Mouse (Mus musculus): ENCODE data around the gene Prss45. TPM values are rescaled to one million over a fixed set of nuclear protein-coding genes. Genes with fewer than 3 reads are reported as not detected.

The Prss45 gene
- polyA plus RNA-seq (2015; fragmentation: Nextera tagmentation; extraction: Ambion mirVana), result not detected in 2 replicates

DNA sequence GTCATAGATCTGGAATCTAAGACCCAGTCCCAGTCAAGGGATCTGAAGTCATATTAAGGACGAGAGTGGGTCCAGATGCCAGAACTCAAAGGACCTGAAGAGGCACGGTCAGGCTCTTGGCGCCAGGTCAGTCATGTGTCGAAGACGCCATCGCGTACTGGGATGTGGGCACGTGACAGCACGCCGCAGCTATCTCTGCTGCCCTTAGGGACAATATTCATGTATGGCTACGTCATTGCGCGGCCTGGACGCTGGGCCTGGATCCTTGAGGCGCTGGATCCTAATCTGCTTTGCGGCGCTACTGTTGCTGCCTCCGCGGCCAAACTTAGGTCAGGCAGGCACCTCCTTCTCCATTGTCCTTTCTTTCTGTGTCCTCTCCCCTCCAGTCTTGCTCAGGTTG is at the start of gene Prss45:
Gene Prss45 (plus strand): TSS at position 178 of the 400 bp plus-strand sequence.
- Histone ChIP-seq H3K9me3 (replicated peaks; ENCODE audit: control insufficient read depth, low read length) (no peaks in the 10 kb centered on the region), H3K36me3 (ENCODE audit: control insufficient read depth, insufficient read depth, low read length) (no peaks in the 10 kb centered on the region), H3K4me2 (ENCODE audit: low read depth, low read length) (no peak within 1 kb of the TSS), H3K9ac (ENCODE audit: low read length) (no peak within 1 kb of the TSS), H3K27ac (ENCODE audit: low read length) (no peak within 1 kb of the TSS), H3K27me3 (ENCODE audit: control insufficient read depth, insufficient read depth, low read length) (no peaks in the 10 kb centered on the region), H3K4me3 (replicated peaks; ENCODE audit: low read length) (no peak within 1 kb of the TSS), H3K4me1 (ENCODE audit: control insufficient read depth, insufficient read depth, low read length) (no peaks in the 10 kb centered on the region)
- WGBS, result 79% methylated on average over 19 of the region's 19 CpGs
- ATAC-seq (ENCODE audit: insufficient read depth, low FRiP score), result no peak

- H3K4me3 ChIP-seq (replicated peaks; ENCODE audit: low read length), result no peak overlapping the region
- no peak for ATAC-seq (ENCODE audit: insufficient read depth, low FRiP score)
- H3K9me3 ChIP-seq (replicated peaks; ENCODE audit: control insufficient read depth, low read length), result no peaks in the 10 kb centered on the region
- H3K36me3 ChIP-seq (ENCODE audit: control insufficient read depth, insufficient read depth, low read length), result no peaks in the 10 kb centered on the region
- H3K4me1 ChIP-seq (ENCODE audit: control insufficient read depth, insufficient read depth, low read length), result 0 out of 2 replicates have a peak, but pooled peaks cover 3% of the 10 kb centered on the region
- no peak overlapping the region for H3K9ac ChIP-seq (ENCODE audit: low read length)
- no peak overlapping the region for H3K4me2 ChIP-seq (ENCODE audit: low read depth, low read length)
- 91% methylated on average over 3 of the region's 3 CpGs for WGBS
- no peak overlapping the region for H3K27ac ChIP-seq (ENCODE audit: low read length)
- no peaks in the 10 kb centered on the region for H3K27me3 ChIP-seq (ENCODE audit: control insufficient read depth, insufficient read depth, low read length)
Measured at GRCm38 (mm10) chr9:110788169-110788568, 46.2 kb upstream of the Prss45 start.

DNA sequence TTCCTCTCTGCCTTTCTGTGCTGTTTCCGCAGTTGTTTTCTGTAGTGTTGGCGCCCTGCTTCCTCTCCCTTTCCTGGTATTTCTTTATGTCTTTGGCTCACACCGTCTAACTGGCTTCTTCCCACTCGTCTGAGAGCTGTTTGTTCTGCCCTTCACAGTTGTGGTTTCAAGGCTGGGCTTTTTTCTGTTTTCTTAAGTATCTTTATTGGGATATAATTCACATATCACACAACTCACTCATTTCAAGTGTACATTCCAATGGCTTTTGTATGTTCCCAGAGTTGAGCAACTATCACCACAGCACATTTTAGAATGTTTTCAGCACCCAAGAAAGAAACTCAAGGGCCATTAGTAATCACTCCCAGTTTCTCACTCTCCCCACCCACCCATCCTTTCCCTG is 43.9 kb upstream of the Prss45 start:
- H3K4me3 ChIP-seq (replicated peaks; ENCODE audit: low read length), result no peak overlapping the region
- H3K4me2 ChIP-seq (ENCODE audit: low read depth, low read length), result no peak overlapping the region
- H3K27ac ChIP-seq (ENCODE audit: low read length), result no peak overlapping the region
- WGBS, result 66% methylated on average over 4 of the region's 4 CpGs
- no peak overlapping the region for H3K9ac ChIP-seq (ENCODE audit: low read length)
- H3K9me3 ChIP-seq (replicated peaks; ENCODE audit: control insufficient read depth, low read length), result no peaks in the 10 kb centered on the region
- H3K36me3 ChIP-seq (ENCODE audit: control insufficient read depth, insufficient read depth, low read length), result no peaks in the 10 kb centered on the region
- no peaks in the 10 kb centered on the region for H3K27me3 ChIP-seq (ENCODE audit: control insufficient read depth, insufficient read depth, low read length)
- H3K4me1 ChIP-seq (ENCODE audit: control insufficient read depth, insufficient read depth, low read length), result 0 out of 2 replicates have a peak, but pooled peaks cover 3% of the 10 kb centered on the region
- no peak for ATAC-seq (ENCODE audit: insufficient read depth, low FRiP score)

DNA sequence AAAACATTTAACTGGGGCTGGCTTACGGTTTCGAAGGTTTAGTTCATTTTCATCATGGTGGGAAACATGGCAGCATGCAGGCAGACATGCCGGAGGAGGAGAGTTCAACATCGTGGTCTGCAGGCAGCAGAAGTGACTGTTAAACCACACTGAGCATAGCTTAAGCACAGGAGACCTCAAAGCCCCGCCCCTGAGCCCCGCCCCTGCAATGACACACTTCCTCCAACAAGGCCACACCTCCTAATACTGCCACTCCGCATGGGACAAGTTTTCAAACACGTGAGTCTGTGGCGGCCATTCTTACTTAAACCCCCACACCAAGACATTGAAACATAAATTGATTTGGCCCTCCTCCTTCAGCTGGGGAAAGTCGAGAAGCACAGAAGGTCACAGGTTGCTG is 37.4 kb upstream of the Prss45 start:
- H3K27ac ChIP-seq (ENCODE audit: low read length), result no peak overlapping the region
- H3K4me1 ChIP-seq (ENCODE audit: control insufficient read depth, insufficient read depth, low read length), result no peaks in the 10 kb centered on the region
- ATAC-seq (ENCODE audit: insufficient read depth, low FRiP score), result no peak
- no peaks in the 10 kb centered on the region for H3K27me3 ChIP-seq (ENCODE audit: control insufficient read depth, insufficient read depth, low read length)
- H3K9ac ChIP-seq (ENCODE audit: low read length), result no peak overlapping the region
- no peak overlapping the region for H3K4me2 ChIP-seq (ENCODE audit: low read depth, low read length)
- no peaks in the 10 kb centered on the region for H3K36me3 ChIP-seq (ENCODE audit: control insufficient read depth, insufficient read depth, low read length)
- 82% methylated on average over 10 of the region's 10 CpGs for WGBS
- no peak overlapping the region for H3K4me3 ChIP-seq (replicated peaks; ENCODE audit: low read length)
- H3K9me3 ChIP-seq (replicated peaks; ENCODE audit: control insufficient read depth, low read length), result no peaks in the 10 kb centered on the region

- whole genome bisulfite sequencing, result 92% methylated on average over 14 of the region's 14 CpGs
- ATAC-seq (ENCODE audit: insufficient read depth, low FRiP score), result no peak
Measured at GRCm38 (mm10) chr9:110797866-110798265, 36.5 kb upstream of the Prss45 start, which contains the start of gene Prss42. Prss42 (plus strand) TSS chr9:110798166.

GRCm38 (mm10) chr9:110800834-110801479 is 33.4 kb upstream of the Prss45 start:
- Histone ChIP-seq H3K9me3 (replicated peaks; ENCODE audit: control insufficient read depth, low read length) (no peaks in the 10 kb centered on the region), H3K4me1 (ENCODE audit: control insufficient read depth, insufficient read depth, low read length) (no peaks in the 10 kb centered on the region), H3K36me3 (ENCODE audit: control insufficient read depth, insufficient read depth, low read length) (no peaks in the 10 kb centered on the region), H3K27ac (ENCODE audit: low read length) (no peak overlapping the region), H3K4me3 (replicated peaks; ENCODE audit: low read length) (no peak overlapping the region), H3K9ac (ENCODE audit: low read length) (no peak overlapping the region), H3K27me3 (ENCODE audit: control insufficient read depth, insufficient read depth, low read length) (no peaks in the 10 kb centered on the region), H3K4me2 (ENCODE audit: low read depth, low read length) (no peak overlapping the region)
- 89% methylated on average over 8 of the region's 8 CpGs for WGBS
- ATAC-seq (ENCODE audit: insufficient read depth, low FRiP score), result no peak

More at GRCm38 (mm10) chr9:110797866-110798265, 36.5 kb upstream of the Prss45 start, which contains the start of gene Prss42:
- Histone ChIP-seq H3K4me3 (replicated peaks; ENCODE audit: low read length) (no peak within 1 kb of the TSS), H3K27ac (ENCODE audit: low read length) (no peak within 1 kb of the TSS), H3K9me3 (replicated peaks; ENCODE audit: control insufficient read depth, low read length) (no peaks in the 10 kb centered on the region), H3K27me3 (ENCODE audit: control insufficient read depth, insufficient read depth, low read length) (no peaks in the 10 kb centered on the region), H3K4me2 (ENCODE audit: low read depth, low read length) (no peak within 1 kb of the TSS), H3K9ac (ENCODE audit: low read length) (no peak within 1 kb of the TSS), H3K4me1 (ENCODE audit: control insufficient read depth, insufficient read depth, low read length) (no peaks in the 10 kb centered on the region), H3K36me3 (ENCODE audit: control insufficient read depth, insufficient read depth, low read length) (no peaks in the 10 kb centered on the region)

DNA sequence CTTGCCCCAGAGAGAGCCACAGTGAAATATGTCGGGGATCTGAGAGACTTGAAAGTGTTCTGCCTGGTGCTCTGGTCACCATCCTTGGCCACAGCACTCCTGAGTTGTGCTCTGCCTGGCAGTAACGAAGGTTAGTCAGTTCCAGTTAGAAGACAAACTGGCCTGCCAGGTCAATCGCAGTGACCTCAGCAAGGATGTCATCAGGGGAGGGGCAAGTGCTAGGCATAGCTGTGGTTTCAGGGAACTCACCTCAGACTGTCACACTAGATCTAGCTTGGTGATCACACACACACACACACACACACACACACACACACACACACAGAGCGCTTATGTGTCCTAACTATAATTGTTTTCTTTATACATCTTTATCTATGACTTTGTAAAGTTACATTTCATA is 31.1 kb upstream of the Prss45 start:
- Histone ChIP-seq H3K9ac (ENCODE audit: low read length) (no peak overlapping the region), H3K4me2 (ENCODE audit: low read depth, low read length) (no peak overlapping the region), H3K27me3 (ENCODE audit: control insufficient read depth, insufficient read depth, low read length) (no peaks in the 10 kb centered on the region), H3K4me3 (replicated peaks; ENCODE audit: low read length) (no peak overlapping the region), H3K4me1 (ENCODE audit: control insufficient read depth, insufficient read depth, low read length) (no peaks in the 10 kb centered on the region), H3K27ac (ENCODE audit: low read length) (no peak overlapping the region), H3K36me3 (ENCODE audit: control insufficient read depth, insufficient read depth, low read length) (no peaks in the 10 kb centered on the region), H3K9me3 (replicated peaks; ENCODE audit: control insufficient read depth, low read length) (no peaks in the 10 kb centered on the region)
- no peak for ATAC-seq (ENCODE audit: insufficient read depth, low FRiP score)
- WGBS, result 64% methylated on average over 4 of the region's 4 CpGs

DNA sequence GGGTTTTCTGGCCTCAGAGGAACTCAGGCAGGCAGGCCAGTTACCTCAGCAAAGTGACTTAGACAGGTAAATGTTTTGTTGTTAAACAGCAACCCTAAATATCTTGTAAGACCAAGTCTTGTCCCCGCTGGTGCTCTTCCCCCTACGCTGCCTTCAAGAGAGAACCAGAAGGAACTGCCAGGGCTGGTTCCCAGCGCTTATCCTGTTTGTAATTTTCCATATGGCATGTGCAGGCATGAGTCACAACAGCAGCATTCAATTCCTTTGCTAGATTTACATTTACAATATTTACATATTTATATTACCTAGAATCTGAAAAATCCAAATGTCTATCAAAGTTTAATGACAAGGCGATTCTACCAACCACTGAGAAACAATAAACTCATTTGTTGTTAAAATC is 24.3 kb upstream of the Prss45 start:
- H3K27me3 ChIP-seq (ENCODE audit: control insufficient read depth, insufficient read depth, low read length), result no peaks in the 10 kb centered on the region
- H3K4me3 ChIP-seq (replicated peaks; ENCODE audit: low read length), result no peak overlapping the region
- no peaks in the 10 kb centered on the region for H3K4me1 ChIP-seq (ENCODE audit: control insufficient read depth, insufficient read depth, low read length)
- no peak overlapping the region for H3K27ac ChIP-seq (ENCODE audit: low read length)
- H3K9ac ChIP-seq (ENCODE audit: low read length), result no peak overlapping the region
- no peaks in the 10 kb centered on the region for H3K36me3 ChIP-seq (ENCODE audit: control insufficient read depth, insufficient read depth, low read length)
- no peak for ATAC-seq (ENCODE audit: insufficient read depth, low FRiP score)
- 76% methylated on average over 4 of the region's 4 CpGs for WGBS
- no peaks in the 10 kb centered on the region for H3K9me3 ChIP-seq (replicated peaks; ENCODE audit: control insufficient read depth, low read length)
- no peak overlapping the region for H3K4me2 ChIP-seq (ENCODE audit: low read depth, low read length)

DNA sequence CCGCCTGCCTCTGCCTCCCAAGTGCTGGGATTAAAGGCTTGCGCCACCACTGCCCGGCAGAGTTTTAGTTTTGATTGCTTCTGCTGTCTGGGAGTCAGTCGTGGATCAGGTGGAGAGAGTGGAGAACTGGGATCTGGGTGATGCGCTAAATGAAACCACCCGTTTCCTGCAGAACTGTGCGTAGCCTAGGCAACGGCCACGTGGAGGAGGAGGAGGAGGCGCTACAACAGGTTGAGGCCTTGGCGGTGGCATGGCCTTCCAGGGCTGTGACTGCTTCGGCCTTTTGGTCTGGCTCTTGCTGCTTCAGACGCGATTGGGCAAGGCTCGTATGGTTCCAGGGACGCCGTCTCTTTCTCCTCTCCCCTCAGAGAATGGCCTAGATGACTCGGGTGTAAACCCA is 20.6 kb upstream of the Prss45 start, which contains the start of gene Prss44:
Gene Prss44 (plus strand): TSS at position 206 of the 400 bp plus-strand sequence.
- 53% methylated on average over 18 of the region's 18 CpGs for WGBS
- H3K4me1 ChIP-seq (ENCODE audit: control insufficient read depth, insufficient read depth, low read length), result no peaks in the 10 kb centered on the region
- H3K9ac ChIP-seq (ENCODE audit: low read length), result no peak within 1 kb of the TSS
- no peak within 1 kb of the TSS for H3K27ac ChIP-seq (ENCODE audit: low read length)
- no peak for ATAC-seq (ENCODE audit: insufficient read depth, low FRiP score)
- no peak within 1 kb of the TSS for H3K4me3 ChIP-seq (replicated peaks; ENCODE audit: low read length)
- no peaks in the 10 kb centered on the region for H3K36me3 ChIP-seq (ENCODE audit: control insufficient read depth, insufficient read depth, low read length)
- H3K27me3 ChIP-seq (ENCODE audit: control insufficient read depth, insufficient read depth, low read length), result no peaks in the 10 kb centered on the region
- H3K9me3 ChIP-seq (replicated peaks; ENCODE audit: control insufficient read depth, low read length), result no peaks in the 10 kb centered on the region
- H3K4me2 ChIP-seq (ENCODE audit: low read depth, low read length), result no peak within 1 kb of the TSS

Data from stomach, embryonic 16.5 days (tissue).